Mouse (Mus musculus) hindbrain, embryonic 12.5 days (tissue): ENCODE measurements around the gene Olfr51. TPM values are rescaled to one million over a fixed set of nuclear protein-coding genes. Genes with fewer than 3 reads are reported as not detected.
"Not testable (repeated sequence)": the region's sequence is repeated elsewhere in the genome, so short reads cannot be mapped to it uniquely, and the experiment has no call there.

ENCODE experiments used
- ATAC-seq: fragments of 200-750 bp; cut with Nextera tagmentation; 2 replicates; pipeline ENCODE4 v1.8.0; 2017; ENCODE audit warnings: moderate TSS enrichment; ENCODE audit not compliant: low FRiP score
- H3K27ac ChIP-seq: fragments of 300-500 bp; sonication (generic); 2 replicates; pipeline ENCODE4 v1.5.1; 2016; ENCODE audit warnings: mild to moderate bottlenecking
- H3K27me3 ChIP-seq: fragments of 300-500 bp; sonication (generic); 2 replicates; pipeline ENCODE4 v1.6.1; 2016; ENCODE audit warnings: mild to moderate bottlenecking
- H3K36me3 ChIP-seq: fragments of 300-500 bp; sonication (generic); 2 replicates; pipeline ENCODE4 v1.6.1; 2016; ENCODE audit warnings: mild to moderate bottlenecking
- H3K4me1 ChIP-seq: fragments of 300-500 bp; sonication (generic); 2 replicates; pipeline ENCODE4 v1.6.1; 2016
- H3K4me2 ChIP-seq: fragments of 300-500 bp; sonication (generic); replicated peaks from 2 replicates; pipeline ENCODE4 v1.6.1; 2016; ENCODE audit warnings: mild to moderate bottlenecking
- H3K4me3 ChIP-seq: fragments of 300-500 bp; sonication (generic); 2 replicates; pipeline ENCODE4 v1.5.1; 2016; ENCODE audit warnings: mild to moderate bottlenecking
- H3K9ac ChIP-seq: fragments of 300-500 bp; sonication (generic); 2 replicates; pipeline ENCODE4 v1.6.1; 2016; ENCODE audit warnings: mild to moderate bottlenecking, moderate library complexity
- H3K9me3 ChIP-seq: fragments of 300-500 bp; sonication (generic); replicated peaks from 2 replicates; pipeline ENCODE4 v1.6.1; 2016; ENCODE audit warnings: mild to moderate bottlenecking
- WGBS: fragments of 180-500 bp; shearing (Covaris S2); methylation state at CpG from one replicate; pipeline ENCODE4 v1.1.7; 2016; 5-methylcytosine and 5-hydroxymethylcytosine counted together
- polyA plus RNA-seq: library from polyadenylated mRNA; unstranded; fragments of >200 nt; fragmentation: Nextera tagmentation; extraction: Ambion mirVana; gene quantifications from 2 replicates; pipeline ENCODE4 v1.2.1, GENCODE M21; 2016

Gene Olfr51
- polyA plus RNA-seq, 1 experiment from 2014 or later, result not detected

DNA sequence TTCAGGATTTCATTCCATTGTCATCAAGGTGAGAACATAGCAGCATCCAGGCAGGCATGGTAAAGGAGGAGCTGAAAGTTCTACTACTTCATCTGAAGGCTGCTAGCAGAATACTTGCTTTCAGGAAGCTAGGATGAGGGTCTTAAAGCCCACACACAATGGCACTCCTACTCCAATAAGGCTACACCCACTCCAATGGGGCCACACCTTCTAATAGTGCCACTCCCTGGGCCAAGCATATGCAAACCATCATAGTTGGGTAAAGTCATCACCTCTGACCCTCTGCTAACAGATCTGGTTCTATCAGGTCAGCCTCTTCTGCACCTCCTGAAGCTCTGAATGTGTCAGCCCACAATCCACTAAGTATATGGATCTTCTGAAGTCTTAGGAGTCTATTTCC, 30.7 kb downstream of the Olfr51 start:
- not testable (repeated sequence) for H3K27me3 ChIP-seq

GRCm38 (mm10) chr11:51035951-51036350, 32.6 kb downstream of the Olfr51 start:
- no peak for ATAC-seq
- no peaks in the 10 kb centered on the region for H3K27me3 ChIP-seq
- H3K9me3 ChIP-seq, result no peaks in the 10 kb centered on the region
- H3K4me2 ChIP-seq, result no peak overlapping the region
- WGBS, result 89% methylated on average over 2 of the region's 2 CpGs
- H3K4me1 ChIP-seq, result no peaks in the 10 kb centered on the region
- H3K9ac ChIP-seq, result no peak overlapping the region
- no peak overlapping the region for H3K4me3 ChIP-seq
- no peaks in the 10 kb centered on the region for H3K36me3 ChIP-seq
- no peak overlapping the region for H3K27ac ChIP-seq

More for the DNA sequence above, 30.7 kb downstream of the Olfr51 start:
- not testable (repeated sequence) for ATAC-seq, H3K36me3 ChIP-seq, H3K4me3 ChIP-seq, H3K9ac ChIP-seq, H3K4me1 ChIP-seq, H3K4me2 ChIP-seq, H3K9me3 ChIP-seq, H3K27ac ChIP-seq

DNA sequence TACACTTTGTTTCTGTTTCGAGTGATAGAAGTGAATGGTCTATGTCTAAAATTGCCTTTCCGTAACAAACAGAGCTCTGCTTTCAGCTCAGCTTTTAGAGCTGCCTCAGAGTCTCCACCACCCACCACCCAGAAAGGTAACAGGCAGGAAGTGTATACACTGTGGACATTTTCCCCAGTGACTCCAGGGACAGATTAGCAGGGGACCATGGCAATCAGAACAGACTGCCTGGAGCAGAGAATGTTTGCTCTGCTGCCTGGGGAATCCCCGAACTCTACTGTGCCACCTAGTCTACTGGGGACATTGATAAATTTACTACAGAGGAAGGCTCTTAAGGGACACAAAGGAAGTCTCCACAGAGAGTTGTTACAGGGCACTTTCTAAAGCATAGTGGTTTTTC, 41.4 kb downstream of the Olfr51 start:
- not testable (repeated sequence) for H3K4me2 ChIP-seq, H3K27me3 ChIP-seq, H3K4me1 ChIP-seq, H3K4me3 ChIP-seq, H3K27ac ChIP-seq, H3K9me3 ChIP-seq, H3K9ac ChIP-seq, ATAC-seq, H3K36me3 ChIP-seq
- WGBS, result 74% methylated on average over 3 of the region's 3 CpGs

DNA sequence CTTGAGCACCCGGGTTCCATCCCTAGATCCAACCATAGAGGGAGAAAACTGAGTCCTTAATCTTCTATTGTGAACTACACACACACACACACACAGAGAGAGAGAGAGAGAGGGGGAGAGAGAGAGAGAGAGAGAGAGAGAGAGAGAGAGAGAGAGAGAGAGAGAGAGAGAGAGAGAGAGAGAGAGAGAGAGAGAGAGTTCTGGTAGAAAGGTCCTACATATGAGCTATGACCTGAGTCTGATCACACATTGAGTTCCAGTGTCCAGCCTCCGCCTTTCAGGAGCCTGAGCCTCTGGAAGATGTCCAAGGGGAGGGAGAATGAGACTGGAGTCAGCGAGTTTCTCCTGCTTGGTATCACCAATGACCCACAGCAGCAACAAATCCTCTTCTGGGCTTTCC, 44.4 kb downstream of the Olfr51 start, which contains the start of gene Olfr1375:
Olfr1375 (plus strand) TSS at position 301 of the 400 bp plus-strand sequence.
- not testable (repeated sequence) for H3K9me3 ChIP-seq, H3K4me1 ChIP-seq, H3K27me3 ChIP-seq, ATAC-seq, H3K9ac ChIP-seq, H3K4me2 ChIP-seq, H3K4me3 ChIP-seq, H3K36me3 ChIP-seq, H3K27ac ChIP-seq
- 82% methylated on average over 3 of the region's 3 CpGs for WGBS

- no peak for ATAC-seq
- H3K9ac ChIP-seq, result no peak overlapping the region
- 67% methylated on average over 2 of the region's 2 CpGs for WGBS
- no peak overlapping the region for H3K4me2 ChIP-seq
- H3K27ac ChIP-seq, result no peak overlapping the region
- H3K4me3 ChIP-seq, result no peak overlapping the region
- no peaks in the 10 kb centered on the region for H3K9me3 ChIP-seq
- H3K27me3 ChIP-seq, result no peaks in the 10 kb centered on the region
- no peaks in the 10 kb centered on the region for H3K36me3 ChIP-seq
- H3K4me1 ChIP-seq, result no peaks in the 10 kb centered on the region
Observed at GRCm38 (mm10) chr11:51051678-51052077, 48.3 kb downstream of the Olfr51 start.

DNA sequence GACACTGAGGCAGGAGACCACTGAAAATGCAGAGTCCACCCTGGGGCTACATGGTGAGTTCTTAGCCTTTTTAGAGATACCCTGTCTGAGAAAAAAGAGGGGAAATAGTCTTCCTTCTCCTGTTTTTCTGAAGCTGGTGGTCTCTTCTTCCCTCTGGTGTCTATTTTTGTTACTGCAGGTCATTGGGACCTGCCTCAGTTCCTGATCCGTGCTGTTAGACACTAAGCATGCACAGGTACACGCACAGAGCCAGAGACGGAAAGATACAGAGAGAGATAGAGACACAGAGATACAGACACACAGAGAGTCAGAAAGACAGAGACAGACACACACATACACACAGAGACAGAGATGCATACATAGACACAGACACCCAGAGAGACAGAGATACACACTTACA, 49.8 kb downstream of the Olfr51 start:
- Histone ChIP-seq H3K36me3 (no peaks in the 10 kb centered on the region), H3K9ac (no peak overlapping the region), H3K27me3 (no peaks in the 10 kb centered on the region), H3K4me2 (no peak overlapping the region), H3K4me3 (no peak overlapping the region), H3K27ac (no peak overlapping the region), H3K4me1 (no peaks in the 10 kb centered on the region), H3K9me3 (no peaks in the 10 kb centered on the region)
- no peak for ATAC-seq
- WGBS, result 44% methylated on average over 3 of the region's 3 CpGs

DNA sequence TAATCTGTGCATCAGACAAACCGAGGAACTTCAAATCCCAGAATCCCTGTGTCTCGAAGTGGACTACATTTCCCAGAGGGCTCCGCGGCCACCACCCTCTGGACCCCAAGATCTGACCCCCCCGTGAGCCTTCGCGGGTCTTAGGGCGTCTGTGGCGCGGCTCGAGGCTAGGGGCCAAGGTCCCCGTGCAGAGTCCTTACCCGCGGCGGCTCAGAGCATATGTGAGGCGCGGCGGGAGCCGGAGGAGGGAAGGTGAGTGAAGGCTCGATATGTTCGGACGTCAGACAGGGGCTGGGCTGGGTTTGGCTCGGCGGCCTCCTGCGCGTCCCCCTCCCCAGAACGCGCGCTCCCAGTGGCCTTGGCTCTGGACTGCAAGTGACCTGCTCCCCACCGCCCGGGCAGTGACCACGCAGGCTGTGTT, 55.8 kb downstream of the Olfr51 start, which contains the start of gene Zfp354a:
Zfp354a (plus strand) TSS at position 107 of the 421 bp plus-strand sequence.
- Histone ChIP-seq H3K9me3 (no peaks in the 10 kb centered on the region), H3K4me2 (peak within 1 kb of the TSS; percentile 84), H3K36me3 (peaks cover 13% of the 10 kb centered on the region), H3K9ac (peak within 1 kb of the TSS; percentile 84), H3K4me1 (peaks cover 9% of the 10 kb centered on the region), H3K4me3 (peak within 1 kb of the TSS; percentile 79), H3K27me3 (no peaks in the 10 kb centered on the region), H3K27ac (peak within 1 kb of the TSS; percentile 37; the same call in 1 of the 2 replicates)
- under 1% methylated on average over 32 of the region's 32 CpGs for WGBS
- ATAC-seq, result peak; percentile 91

Other genes starting within 250 kb of the Olfr51 start
- 51.8 and 59.3 TPM in 2 replicates for gene Zfp354c, start 175.9 kb upstream of the Olfr51 start, polyA plus RNA-seq
- gene Zfp879, start 162.0 kb upstream of the Olfr51 start, polyA plus RNA-seq, result 0.75 and 0.79 TPM in 2 replicates
- gene Grm6, start 152.9 kb upstream of the Olfr51 start, polyA plus RNA-seq, result not detected in 2 replicates
- gene Zfp454, start 115.9 kb upstream of the Olfr51 start, polyA plus RNA-seq, result 14.1 and 15.5 TPM in 2 replicates
- 35.0 and 37.3 TPM in 2 replicates for gene Zfp2, start 87.4 kb upstream of the Olfr51 start, polyA plus RNA-seq
- 1.4 and 3.1 TPM in 2 replicates for gene Zfp354b, start 72.0 kb upstream of the Olfr51 start, polyA plus RNA-seq
- gene 4933414I15Rik, start 59.8 kb upstream of the Olfr51 start, polyA plus RNA-seq, result not detected in 2 replicates
- gene Prop1, start 49.8 kb upstream of the Olfr51 start, polyA plus RNA-seq, result not detected in 2 replicates
- gene Olfr1378, start 37.1 kb upstream of the Olfr51 start, polyA plus RNA-seq, result not detected in 2 replicates
- not detected in 2 replicates for gene Olfr1377, start 21.6 kb upstream of the Olfr51 start, polyA plus RNA-seq
- gene Olfr54, start 10.6 kb downstream of the Olfr51 start, polyA plus RNA-seq, result not detected in 2 replicates
- gene Olfr1375, start 44.5 kb downstream of the Olfr51 start, polyA plus RNA-seq, result not detected in 2 replicates
- 10.1 and 10.3 TPM in 2 replicates for gene Zfp354a, start 55.7 kb downstream of the Olfr51 start, polyA plus RNA-seq
- gene Gm12569, start 216.9 kb downstream of the Olfr51 start, polyA plus RNA-seq, result not detected in 2 replicates